Mouse (Mus musculus) liver, embryonic 15.5 days (tissue): Measurements from ENCODE around the gene Mpc1. TPM values are rescaled to one million over a fixed set of nuclear protein-coding genes. Genes with fewer than 3 reads are reported as not detected.

Source experiments
- ATAC-seq: fragments of 200-750 bp; cut with Nextera tagmentation; 2 replicates; pipeline ENCODE4 v1.8.0; 2017; ENCODE audit warnings: moderate number of reproducible peaks, mild to moderate bottlenecking, moderate library complexity; ENCODE audit not compliant: insufficient read depth
- H3K27ac ChIP-seq: fragments of 300-500 bp; sonication (generic); replicated peaks from 2 replicates; pipeline ENCODE4 v1.5.1; 2015; ENCODE audit warnings: mild to moderate bottlenecking, inconsistent platforms
- H3K27me3 ChIP-seq: fragments of 300-500 bp; sonication (generic); 2 replicates; pipeline ENCODE4 v1.6.1; 2015; ENCODE audit warnings: mild to moderate bottlenecking, inconsistent platforms
- H3K36me3 ChIP-seq: fragments of 300-500 bp; sonication (generic); replicated peaks from 2 replicates; pipeline ENCODE4 v1.6.1; 2015; ENCODE audit warnings: moderate library complexity, mild to moderate bottlenecking, inconsistent platforms
- H3K4me1 ChIP-seq: fragments of 300-500 bp; sonication (generic); replicated peaks from 2 replicates; pipeline ENCODE4 v1.6.1; 2015; ENCODE audit warnings: inconsistent platforms
- H3K4me2 ChIP-seq: fragments of 300-500 bp; sonication (generic); 2 replicates; pipeline ENCODE4 v1.6.1; 2015; ENCODE audit warnings: moderate library complexity, mild to moderate bottlenecking, inconsistent platforms
- H3K4me3 ChIP-seq: fragments of 300-500 bp; sonication (generic); replicated peaks from 2 replicates; pipeline ENCODE4 v1.5.1; 2015; ENCODE audit warnings: mild to moderate bottlenecking, inconsistent platforms
- H3K9ac ChIP-seq: fragments of 300-500 bp; sonication (generic); 2 replicates; pipeline ENCODE4 v1.6.1; 2015; ENCODE audit warnings: moderate library complexity, mild to moderate bottlenecking, inconsistent platforms
- H3K9me3 ChIP-seq: fragments of 300-500 bp; sonication (generic); replicated peaks from 2 replicates; pipeline ENCODE4 v1.6.1; 2016; ENCODE audit warnings: inconsistent platforms
- WGBS: fragments of 180-500 bp; shearing (Covaris S2); methylation state at CpG from one replicate; pipeline ENCODE4 v1.1.7; 2015; ENCODE audit warnings: mixed read lengths; ENCODE audit not compliant: insufficient replicate concordance; 5-methylcytosine and 5-hydroxymethylcytosine counted together
- polyA plus RNA-seq: library from polyadenylated mRNA; unstranded; fragments of >200 nt; fragmentation: Nextera tagmentation; extraction: Ambion mirVana; gene quantifications from 2 replicates; pipeline ENCODE4 v1.2.1, GENCODE M21; 2015

The Mpc1 gene
- polyA plus RNA-seq, 1 experiment from 2014 or later, result 135 TPM

- peak; percentile 96 for ATAC-seq
- Histone ChIP-seq H3K4me1 (peaks cover 39% of the 10 kb centered on the region), H3K9me3 (no peaks in the 10 kb centered on the region), H3K27ac (peak overlapping the region; percentile 90), H3K36me3 (no peaks in the 10 kb centered on the region), H3K4me3 (peak overlapping the region; percentile 80), H3K9ac (peak overlapping the region; percentile 85), H3K27me3 (no peaks in the 10 kb centered on the region), H3K4me2 (peak overlapping the region; percentile 98)
- under 1% methylated on average over 77 of the region's 77 CpGs for WGBS
Measured at GRCm38 (mm10) chr17:8283526-8284253, 986 bp downstream of the Mpc1 start.

DNA sequence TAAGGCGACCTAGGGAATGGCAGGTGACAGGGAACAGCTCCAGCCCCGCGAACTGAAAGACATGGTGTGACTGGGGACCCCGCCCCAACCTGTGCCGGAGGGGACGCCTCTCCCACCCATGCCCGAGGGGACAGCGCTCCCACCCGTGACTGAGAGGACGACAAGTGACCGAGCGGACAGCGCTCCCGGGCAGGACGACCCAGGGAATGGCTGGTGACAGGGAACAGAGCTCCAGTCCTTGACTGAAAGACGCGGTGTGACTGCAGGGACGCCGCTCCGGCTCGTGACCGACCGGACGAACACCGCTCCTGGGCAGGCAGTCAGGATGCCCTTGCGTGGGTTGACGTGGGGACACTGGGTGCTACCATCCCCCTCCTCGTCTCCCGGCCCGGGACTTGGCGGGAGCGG lies 1.6 kb downstream of the Mpc1 start:
- Histone ChIP-seq H3K9ac (peak overlapping the region; percentile 85), H3K27me3 (no peaks in the 10 kb centered on the region), H3K4me3 (peak overlapping the region; percentile 80), H3K36me3 (0 out of 2 replicates have a peak, but pooled peaks cover 4% of the 10 kb centered on the region), H3K9me3 (no peaks in the 10 kb centered on the region), H3K4me2 (peak overlapping the region; percentile 98), H3K27ac (peak overlapping the region; percentile 90), H3K4me1 (peaks cover 36% of the 10 kb centered on the region)
- under 1% methylated on average over 32 of the region's 32 CpGs for WGBS
- ATAC-seq, result no peak; the same call in none of the 2 replicates

- peak overlapping the region; percentile 45 for H3K27ac ChIP-seq
- peak overlapping the region; percentile 80 for H3K4me3 ChIP-seq
- ATAC-seq, result no peak
- H3K4me2 ChIP-seq, result peak overlapping the region; percentile 98
- H3K9me3 ChIP-seq, result no peaks in the 10 kb centered on the region
- 0 out of 2 replicates have a peak, but pooled peaks cover 8% of the 10 kb centered on the region for H3K36me3 ChIP-seq
- H3K27me3 ChIP-seq, result no peaks in the 10 kb centered on the region
- H3K9ac ChIP-seq, result peak overlapping the region; percentile 85
- 20% methylated on average over 8 of the region's 8 CpGs for WGBS
- peaks cover 36% of the 10 kb centered on the region for H3K4me1 ChIP-seq
Measured at GRCm38 (mm10) chr17:8285056-8285455, 2.4 kb downstream of the Mpc1 start.

- ATAC-seq, result no peak
- no peaks in the 10 kb centered on the region for H3K27me3 ChIP-seq
- H3K9me3 ChIP-seq, result no peaks in the 10 kb centered on the region
- no peak overlapping the region for H3K9ac ChIP-seq
- no peak overlapping the region for H3K27ac ChIP-seq
- 0 out of 2 replicates have a peak, but pooled peaks cover 8% of the 10 kb centered on the region for H3K36me3 ChIP-seq
- no peak overlapping the region for H3K4me2 ChIP-seq
- 74% methylated on average over 4 of the region's 4 CpGs for WGBS
- no peak overlapping the region for H3K4me3 ChIP-seq
- H3K4me1 ChIP-seq, result peaks cover 34% of the 10 kb centered on the region
Measured at GRCm38 (mm10) chr17:8286987-8287386, 4.3 kb downstream of the Mpc1 start.

DNA sequence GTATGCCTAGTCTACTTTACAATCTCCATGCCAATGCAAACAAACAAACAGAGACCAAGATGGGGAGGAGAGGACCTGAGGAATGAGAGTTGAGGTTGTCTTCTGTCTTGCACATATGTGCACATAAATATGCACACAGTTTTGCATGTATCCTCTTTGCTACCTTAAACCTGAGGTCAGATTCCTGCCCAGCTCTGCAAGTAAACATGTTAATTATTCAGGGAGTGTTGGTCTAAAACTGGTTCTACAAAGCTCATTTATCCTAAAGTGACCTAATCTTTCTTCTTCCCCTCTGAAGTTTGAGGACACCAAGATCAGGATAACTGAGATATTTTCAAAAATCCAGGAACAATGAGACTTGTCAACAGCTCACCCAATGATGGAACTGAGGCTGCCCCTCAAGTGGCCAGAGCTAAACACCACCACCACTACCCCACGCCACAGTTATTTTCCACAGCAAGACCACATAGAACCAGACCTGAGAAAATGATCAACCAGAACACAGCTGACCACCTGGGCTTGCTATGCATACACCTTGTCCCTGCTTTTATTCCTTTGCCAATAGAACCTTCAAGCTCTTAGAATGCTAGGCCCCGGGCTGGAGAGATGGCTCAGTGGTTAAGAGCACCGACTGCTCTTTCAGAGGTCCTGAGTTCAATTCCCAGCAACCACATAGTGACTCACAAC lies 7.4 kb downstream of the Mpc1 start:
- 81% methylated on average over 3 of the region's 3 CpGs for WGBS
- Histone ChIP-seq H3K27me3 (no peaks in the 10 kb centered on the region), H3K27ac (no peak overlapping the region), H3K4me3 (no peak overlapping the region), H3K9me3 (no peaks in the 10 kb centered on the region), H3K36me3 (0 out of 2 replicates have a peak, but pooled peaks cover 14% of the 10 kb centered on the region), H3K4me1 (peaks cover 19% of the 10 kb centered on the region), H3K4me2 (no peak overlapping the region), H3K9ac (no peak overlapping the region)
- no peak for ATAC-seq

DNA sequence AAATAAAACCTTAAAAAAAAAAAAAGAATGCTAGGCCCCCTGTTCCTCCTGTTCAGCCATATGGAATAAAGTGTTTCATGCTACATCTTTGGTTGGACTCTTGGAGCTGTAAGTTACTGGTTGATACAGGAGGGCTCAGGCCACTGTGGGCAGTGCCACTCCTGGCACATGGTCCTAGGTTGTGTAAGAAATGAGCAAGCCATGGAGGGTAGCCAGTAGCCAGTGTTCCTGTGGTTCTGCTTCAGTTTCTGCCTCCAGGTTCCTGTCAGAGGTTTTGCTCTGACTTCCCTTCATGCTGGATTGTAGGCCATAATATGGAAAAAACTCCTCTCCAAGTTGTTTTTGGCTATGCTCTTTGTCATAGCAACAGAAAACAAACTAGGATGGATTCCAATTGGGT lies 8.0 kb downstream of the Mpc1 start:
- no peak overlapping the region for H3K9ac ChIP-seq
- H3K36me3 ChIP-seq, result 0 out of 2 replicates have a peak, but pooled peaks cover 14% of the 10 kb centered on the region
- H3K27me3 ChIP-seq, result no peaks in the 10 kb centered on the region
- H3K4me1 ChIP-seq, result peaks cover 13% of the 10 kb centered on the region
- no peak overlapping the region for H3K4me2 ChIP-seq
- no peak for ATAC-seq
- no peaks in the 10 kb centered on the region for H3K9me3 ChIP-seq
- H3K27ac ChIP-seq, result no peak overlapping the region
- H3K4me3 ChIP-seq, result no peak overlapping the region

GRCm38 (mm10) chr17:8295825-8296224 lies 13.1 kb downstream of the Mpc1 start:
- Histone ChIP-seq H3K27ac (no peak overlapping the region), H3K36me3 (peaks cover 20% of the 10 kb centered on the region; the same call in 1 of the 2 replicates), H3K4me1 (no peaks in the 10 kb centered on the region), H3K9ac (no peak overlapping the region), H3K4me2 (no peak overlapping the region), H3K4me3 (no peak overlapping the region), H3K9me3 (no peaks in the 10 kb centered on the region), H3K27me3 (no peaks in the 10 kb centered on the region)
- no peak for ATAC-seq

- WGBS, result 56% methylated on average over 9 of the region's 9 CpGs
Measured at GRCm38 (mm10) chr17:8296313-8296844, 13.7 kb downstream of the Mpc1 start.

GRCm38 (mm10) chr17:8297746-8298145 lies 15.0 kb downstream of the Mpc1 start:
- no peak overlapping the region for H3K9ac ChIP-seq
- H3K27ac ChIP-seq, result no peak overlapping the region
- WGBS, result 69% methylated on average over 5 of the region's 5 CpGs
- peaks cover 20% of the 10 kb centered on the region; the same call in 1 of the 2 replicates for H3K36me3 ChIP-seq
- ATAC-seq, result no peak
- H3K4me3 ChIP-seq, result no peak overlapping the region
- H3K4me2 ChIP-seq, result no peak overlapping the region
- no peaks in the 10 kb centered on the region for H3K27me3 ChIP-seq
- H3K4me1 ChIP-seq, result no peaks in the 10 kb centered on the region
- no peaks in the 10 kb centered on the region for H3K9me3 ChIP-seq

More at GRCm38 (mm10) chr17:8296313-8296844, 13.7 kb downstream of the Mpc1 start:
- Histone ChIP-seq H3K9ac (no peak overlapping the region), H3K9me3 (no peaks in the 10 kb centered on the region), H3K27ac (no peak overlapping the region), H3K36me3 (peaks cover 20% of the 10 kb centered on the region; the same call in 1 of the 2 replicates), H3K4me1 (no peaks in the 10 kb centered on the region), H3K4me2 (no peak overlapping the region), H3K27me3 (no peaks in the 10 kb centered on the region), H3K4me3 (no peak overlapping the region)
- no peak for ATAC-seq

DNA sequence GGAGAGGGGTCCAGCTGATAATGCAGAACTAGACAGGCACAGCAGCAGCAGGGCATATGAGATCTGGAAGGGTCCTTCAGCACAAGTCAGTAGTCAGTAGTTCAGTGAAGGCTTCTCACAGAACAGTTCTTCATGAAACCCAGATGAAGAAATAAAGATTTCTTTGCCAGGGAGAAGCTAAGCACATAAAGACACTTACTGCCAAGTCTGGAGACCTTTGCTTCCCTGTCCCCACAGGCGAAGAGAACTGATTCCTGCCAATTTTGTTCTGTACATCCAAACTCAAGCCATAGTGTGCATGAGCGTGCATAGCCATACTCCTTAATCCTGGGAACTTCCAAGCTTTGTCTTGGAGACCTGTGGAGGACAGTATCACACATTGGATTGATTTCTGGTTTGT lies 15.6 kb downstream of the Mpc1 start:
- Histone ChIP-seq H3K36me3 (peaks cover 20% of the 10 kb centered on the region; the same call in 1 of the 2 replicates), H3K27me3 (no peaks in the 10 kb centered on the region), H3K9me3 (no peaks in the 10 kb centered on the region), H3K4me2 (no peak overlapping the region), H3K9ac (no peak overlapping the region), H3K4me1 (no peaks in the 10 kb centered on the region), H3K27ac (no peak overlapping the region), H3K4me3 (no peak overlapping the region)
- ATAC-seq, result no peak
- WGBS, result 80% methylated on average over 2 of the region's 2 CpGs

DNA sequence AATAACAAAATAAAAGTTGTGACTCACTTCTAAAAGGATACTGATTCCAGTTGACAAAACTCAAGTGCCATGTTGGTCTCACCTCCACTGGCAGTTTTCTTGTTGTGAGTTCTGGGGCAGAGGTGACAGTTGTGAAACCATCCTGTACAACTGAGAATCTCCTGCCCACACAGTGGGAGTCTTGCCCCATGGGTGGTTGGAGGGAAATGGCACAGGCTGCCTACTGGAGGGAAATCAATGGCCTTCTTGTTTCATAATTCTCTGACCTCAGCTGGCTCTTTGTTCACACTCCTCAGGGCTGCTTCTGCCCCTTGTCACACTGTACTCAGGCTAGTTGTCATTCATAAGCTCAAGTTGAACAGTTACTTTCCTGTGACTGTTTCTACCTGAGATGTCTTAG lies 16.8 kb downstream of the Mpc1 start:
- Histone ChIP-seq H3K27me3 (no peaks in the 10 kb centered on the region), H3K36me3 (peaks cover 15% of the 10 kb centered on the region; the same call in 1 of the 2 replicates), H3K9ac (no peak overlapping the region), H3K4me2 (no peak overlapping the region), H3K27ac (no peak overlapping the region), H3K9me3 (no peaks in the 10 kb centered on the region), H3K4me1 (no peaks in the 10 kb centered on the region), H3K4me3 (no peak overlapping the region)
- ATAC-seq, result no peak
